In the genomic region with DNA sequence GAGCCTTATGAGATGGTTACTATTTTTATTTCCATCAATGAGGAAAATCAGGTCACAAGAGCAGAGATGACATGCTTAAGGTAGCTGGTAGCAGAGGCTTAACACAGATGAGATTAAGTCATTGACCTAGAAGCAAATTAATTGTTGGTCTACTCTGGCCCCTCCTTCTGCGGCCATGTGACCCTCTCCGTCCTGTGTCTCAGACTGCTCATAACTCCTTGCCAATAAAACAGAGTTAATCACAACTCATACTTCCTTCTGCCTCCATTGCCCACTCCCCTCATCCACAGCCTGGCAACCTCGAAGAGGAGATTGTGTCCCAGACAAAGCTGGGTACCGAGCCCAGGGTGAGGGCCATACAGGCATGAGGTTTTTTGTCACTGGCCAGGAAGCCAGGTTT, we compare ENCODE assay signal across 21 mouse cellular contexts. TPM values are rescaled to one million over a fixed set of nuclear protein-coding genes. Genes with fewer than 3 reads are reported as not detected.
A peak's percentile ranks its signal among the peaks of the same experiment; 100 is the strongest.
DNase-seq lines count a peak whose midpoint lies in the region.
"Had no signal": no experiment of that assay in that cellular context is flagged by ENCODE, and none has a peak within 500 bp of the region (broad histone marks: within the 10 kb centered on the region; RNA-seq: fewer than 3 reads in every experiment).

No protein-coding gene starts in this region.

- peak; percentile 82 for DNase-seq in heart, adult 11 months
- no peak for DNase-seq in heart, adult 18-20 months
- peak; percentile 51 for DNase-seq in 3T3-L1 (ENCODE audit: low read depth, low spot score)
- DNase-seq in NIH3T3 (ENCODE audit: low read depth), result peak; percentile 55
- DNase-seq in retina, embryonic 14.5 days (ENCODE audit: low spot score), result peak; percentile 60
- no peak for DNase-seq in thymus, postnatal 14 days
- DNase-seq in cerebellum, adult 8-10 months, result no peak
- DNase-seq in gastrocnemius, postnatal 10 days, result no peak
- DNase-seq: adrenal gland, postnatal 10 days; cerebellum, adult 9-10 months; cerebellum, postnatal 36 days; gastrocnemius, postnatal 25 days; heart, postnatal 10 days; kidney, adult 2 months; kidney, postnatal 36 days; layer of hippocampus, postnatal 36 days; liver, embryonic 13.5 days; lung, adult 18-20 months had no signal

RNA-seq across cellular contexts. Expression of gene Gm42674, which starts 3.5 kb away (rescaled TPM):
- not detected for total RNA-seq in heart, adult 18-20 months (2021)
- not detected for total RNA-seq in gastrocnemius, postnatal 10 days (2021)
- total RNA-seq: adrenal gland, postnatal 10 days; gastrocnemius, postnatal 25 days; heart, adult 8-10 months; heart, postnatal 10 days; hematopoietic stem cell, adult 5-6 weeks; layer of hippocampus, adult 8-10 months; layer of hippocampus, postnatal 36 days had no signal

RNA-seq across cellular contexts. Expression of gene S100a4, which starts 5.4 kb away (rescaled TPM):
- total RNA-seq in heart, adult 18-20 months (2021), result 10 to 100 TPM; 12.5 to 14.1 TPM
- 10 to 100 TPM in 1 of 2 experiments, 1 to 10 TPM in 1; 9.6 to 20.1 TPM for total RNA-seq in gastrocnemius, postnatal 10 days (2021)

RNA-seq across cellular contexts. Expression of gene S100a2, which starts 8.2 kb away (rescaled TPM):
- total RNA-seq in heart, adult 18-20 months (2021), result not detected
- total RNA-seq in gastrocnemius, postnatal 10 days (2021), result not detected
- total RNA-seq: adrenal gland, postnatal 10 days; gastrocnemius, postnatal 25 days; heart, adult 8-10 months; heart, postnatal 10 days; hematopoietic stem cell, adult 5-6 weeks; layer of hippocampus, adult 8-10 months; layer of hippocampus, postnatal 36 days had no signal

RNA-seq across cellular contexts. Expression of gene S100a5, which starts 10.1 kb away (rescaled TPM):
- total RNA-seq in heart, adult 18-20 months (2021), result not detected
- not detected for total RNA-seq in gastrocnemius, postnatal 10 days (2021)
- total RNA-seq: adrenal gland, postnatal 10 days; gastrocnemius, postnatal 25 days; heart, adult 8-10 months; heart, postnatal 10 days; hematopoietic stem cell, adult 5-6 weeks; layer of hippocampus, adult 8-10 months; layer of hippocampus, postnatal 36 days had no signal

RNA-seq across cellular contexts. Expression of gene S100a6, which starts 14.5 kb away (rescaled TPM):
- total RNA-seq in heart, adult 18-20 months (2021), result 10 to 100 TPM; 76.5 to 79.4 TPM
- total RNA-seq in gastrocnemius, postnatal 10 days (2021), result 100 to 1,000 TPM in 1 of 2 experiments, 10 to 100 TPM in 1; 83.2 to 102 TPM

Comparison
In these comparisons a context has a peak if more than half of its experiments do, and no peak if none do; other contexts are left out.
1. DNase-seq: peak in heart, adult 11 months (single experiment), 3T3-L1 (single experiment), NIH3T3 (single experiment) and retina, embryonic 14.5 days (single experiment); none in heart, adult 18-20 months (0 of 2), thymus, postnatal 14 days (single experiment), cerebellum, adult 8-10 months (single experiment) and gastrocnemius, postnatal 10 days (single experiment).